Mouse (Mus musculus) ovary, adult 18-20 months (tissue): Measurements from ENCODE around the gene Foxe1.
A peak's percentile ranks its signal among the peaks of the same experiment; 100 is the strongest.

Experiments used
- DNase-seq: peaks from one replicate; pipeline ENCODE4 v3.0.0; 2022; ENCODE audit warnings: low spot score, mixed read lengths

The Foxe1 gene

DNA sequence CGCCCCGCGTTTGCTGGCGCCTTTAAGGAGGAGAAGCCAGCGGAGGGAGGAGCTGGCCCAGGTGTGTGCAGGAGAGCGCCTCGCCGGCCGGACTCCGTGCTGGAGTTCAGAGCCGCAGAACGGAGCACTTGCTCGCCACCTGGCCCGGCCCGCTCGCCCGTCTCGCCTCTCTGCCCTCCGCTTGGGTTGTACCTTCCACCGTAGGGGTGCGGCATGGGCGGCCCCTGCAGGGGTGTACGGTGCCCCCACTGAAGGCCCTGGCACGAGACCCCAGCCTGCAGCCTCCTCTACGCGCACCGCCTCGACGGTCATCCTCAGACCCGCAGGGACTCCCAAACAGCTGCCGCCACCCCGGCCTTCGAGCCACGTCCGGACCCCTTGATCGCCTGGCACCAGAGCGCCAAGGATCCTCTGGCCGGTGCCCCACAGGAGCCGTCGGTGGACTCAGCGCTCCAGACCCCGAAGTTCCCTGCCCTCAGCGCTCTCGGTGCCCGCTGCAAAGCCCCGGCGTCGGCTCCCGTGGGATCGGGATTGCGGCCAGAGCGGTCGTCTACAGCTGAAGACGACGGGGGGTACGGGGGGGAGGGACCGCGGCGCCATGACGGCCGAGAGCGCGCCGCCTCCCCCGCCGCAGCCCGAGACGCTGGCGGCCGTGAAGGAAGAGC, at the start of gene Foxe1:
Foxe1 (plus strand) TSS at position 14 of the 665 bp plus-strand sequence.
- no peak for DNase-seq

DNA sequence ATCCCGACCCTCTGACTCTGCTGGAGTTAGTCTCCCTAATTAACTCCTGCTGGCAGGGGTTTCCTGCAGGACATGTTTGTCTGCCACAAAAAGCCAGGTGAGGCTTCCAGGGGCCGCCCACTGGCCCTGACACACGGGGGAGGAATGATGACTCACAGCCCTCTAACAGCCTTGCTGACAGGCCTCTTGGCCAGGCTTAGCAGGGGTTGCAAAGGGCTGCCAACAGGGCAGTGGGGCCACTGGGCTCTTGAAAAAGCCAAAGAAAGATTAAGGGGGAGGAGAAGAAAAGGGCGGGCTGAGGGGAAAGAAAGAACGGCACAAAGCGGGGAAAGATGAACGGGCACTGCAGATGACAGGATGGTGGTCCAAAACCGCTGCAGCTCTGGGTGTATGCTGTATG, 39.3 kb upstream of the Foxe1 start:
- DNase-seq = peak; percentile 78

DNA sequence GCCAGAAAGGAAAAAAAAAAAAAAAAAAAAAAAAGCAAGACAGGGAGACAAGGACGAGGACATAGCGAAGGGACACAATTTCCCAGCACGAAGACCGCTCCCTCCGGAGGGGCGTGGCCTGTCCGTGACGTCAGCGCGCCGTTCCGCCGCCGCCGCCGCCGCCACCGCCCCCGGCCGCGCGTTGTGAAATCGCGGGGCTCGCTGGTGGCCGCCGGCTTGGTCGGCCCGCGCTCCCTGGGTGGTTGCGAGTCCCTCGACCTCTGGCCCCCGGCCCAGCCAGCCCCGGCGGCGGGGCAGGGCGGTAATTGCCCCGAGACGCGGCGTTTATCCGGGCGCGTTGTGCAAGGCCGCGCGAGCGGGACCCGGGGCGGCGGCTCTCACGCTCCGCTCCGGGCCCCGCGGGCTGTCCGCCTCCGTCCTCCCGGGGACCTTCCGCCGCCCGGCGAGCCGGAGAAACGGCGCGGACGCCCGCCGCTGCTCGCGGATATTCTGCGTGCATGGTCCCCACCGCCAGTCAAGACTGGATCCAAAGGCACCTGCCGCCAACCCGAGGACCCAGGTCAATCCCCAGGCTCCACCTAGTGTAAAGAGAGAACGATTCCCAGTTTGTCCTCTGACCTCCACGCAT, 38.5 kb upstream of the Foxe1 start:
- peak; percentile 70 for DNase-seq

DNA sequence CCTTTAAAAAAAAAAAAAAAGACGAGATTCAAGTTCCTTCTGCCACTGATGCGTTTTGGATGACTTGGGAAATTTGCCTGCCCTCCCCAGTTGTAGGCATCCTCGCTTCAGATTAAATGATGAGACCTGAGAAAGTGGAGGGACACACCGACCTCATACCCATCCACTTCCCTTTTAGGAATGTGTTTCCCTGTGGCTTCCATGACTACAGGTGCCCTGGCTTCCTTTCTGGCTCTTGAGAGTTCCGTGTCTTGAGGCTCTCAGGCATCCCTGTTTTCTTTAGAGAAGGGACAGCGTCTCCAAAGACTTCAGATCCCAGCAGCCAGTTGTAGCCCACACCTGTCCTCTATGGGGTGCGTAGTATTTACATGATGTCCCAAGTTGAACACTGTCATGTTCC, 38.0 kb upstream of the Foxe1 start:
- no peak for DNase-seq

DNA sequence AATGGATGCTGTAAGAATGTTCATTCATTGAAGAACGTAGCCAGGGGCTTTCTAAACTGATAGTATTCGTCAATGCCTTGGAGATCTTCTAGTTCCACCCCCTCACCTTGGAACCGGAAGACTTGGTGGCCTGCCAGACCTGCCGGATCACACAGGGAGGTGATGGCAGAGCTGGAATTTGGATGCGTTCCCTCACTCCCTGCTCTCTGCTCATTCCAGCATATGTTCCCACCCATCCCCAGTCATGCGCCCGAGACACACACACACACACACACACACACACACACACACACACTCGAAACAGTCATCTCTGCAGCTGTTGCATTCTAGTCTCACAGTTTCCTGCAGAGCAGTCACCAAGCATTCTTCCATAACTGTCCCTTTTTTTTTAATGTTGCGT, 36.1 kb upstream of the Foxe1 start:
- DNase-seq = peak; percentile 32

DNA sequence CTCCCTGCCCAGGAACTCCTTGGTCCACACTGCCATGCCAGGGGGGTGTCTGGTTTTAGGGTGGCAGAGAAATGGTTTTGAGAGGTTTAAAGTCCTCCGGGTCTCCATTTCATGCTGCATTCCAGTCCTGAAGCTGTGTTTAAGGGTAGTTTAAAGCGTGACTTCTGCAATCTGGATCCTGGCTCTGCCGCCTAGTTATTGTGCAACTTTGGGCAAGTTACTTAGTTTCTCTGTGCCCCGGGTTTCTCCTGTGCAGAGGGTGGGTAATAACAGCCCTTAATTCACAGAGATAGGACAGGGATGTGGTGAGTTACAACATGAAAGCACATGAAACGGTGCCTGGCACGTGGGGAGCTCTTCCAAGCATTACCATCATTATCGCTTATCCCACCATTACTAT, 35.5 kb upstream of the Foxe1 start:
- no peak for DNase-seq

DNA sequence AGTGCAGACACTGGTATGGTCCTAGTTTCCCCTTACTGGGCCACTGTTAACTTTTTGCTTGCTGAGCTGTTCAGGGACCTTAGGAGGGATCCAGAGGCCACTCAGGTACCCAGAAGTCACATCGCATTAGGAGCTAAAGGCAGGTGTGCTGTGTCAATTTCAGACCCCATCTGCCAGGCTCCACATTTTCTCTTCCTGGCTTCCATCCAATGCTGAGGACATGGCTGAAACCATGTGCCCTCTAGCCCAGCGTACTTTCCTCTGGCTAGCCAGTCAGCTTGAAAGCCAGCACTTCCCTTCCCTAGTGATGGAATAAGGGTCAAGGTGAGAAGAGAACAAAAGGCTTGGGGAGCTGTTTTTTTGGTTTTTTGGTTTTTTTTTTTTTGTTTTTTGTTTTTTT, 31.8 kb upstream of the Foxe1 start:
- no peak for DNase-seq

DNA sequence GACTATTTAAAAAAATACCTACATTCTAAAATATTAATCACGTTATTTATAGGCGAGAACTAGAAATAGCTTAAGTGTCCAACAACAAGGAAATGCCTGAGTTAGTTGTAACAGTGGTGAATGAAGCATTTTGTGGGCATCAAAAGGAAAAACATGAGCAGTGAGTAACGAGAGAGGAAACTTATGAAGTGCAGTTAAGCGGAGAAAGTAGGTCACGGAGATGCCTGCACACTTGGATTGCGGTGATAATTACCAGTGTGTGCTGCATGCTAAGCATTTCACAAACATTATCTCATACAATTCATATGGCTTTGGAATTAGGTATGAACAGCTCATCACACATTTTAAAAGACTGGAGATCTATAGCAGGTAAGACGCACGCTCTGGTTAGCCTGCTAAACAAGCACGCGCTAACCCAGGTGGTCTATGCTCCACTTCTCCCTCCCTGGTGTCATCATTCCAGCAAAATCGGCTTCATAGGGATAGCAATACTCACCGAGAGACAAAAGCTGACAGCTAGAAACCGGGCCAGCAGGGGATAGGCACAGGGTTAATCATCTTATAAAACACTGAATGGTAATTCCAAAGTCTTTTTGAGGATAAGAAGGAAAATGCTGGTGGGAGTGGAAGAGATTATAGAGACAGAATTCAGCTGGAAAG, 21.5 kb upstream of the Foxe1 start:
- DNase-seq = no peak

DNA sequence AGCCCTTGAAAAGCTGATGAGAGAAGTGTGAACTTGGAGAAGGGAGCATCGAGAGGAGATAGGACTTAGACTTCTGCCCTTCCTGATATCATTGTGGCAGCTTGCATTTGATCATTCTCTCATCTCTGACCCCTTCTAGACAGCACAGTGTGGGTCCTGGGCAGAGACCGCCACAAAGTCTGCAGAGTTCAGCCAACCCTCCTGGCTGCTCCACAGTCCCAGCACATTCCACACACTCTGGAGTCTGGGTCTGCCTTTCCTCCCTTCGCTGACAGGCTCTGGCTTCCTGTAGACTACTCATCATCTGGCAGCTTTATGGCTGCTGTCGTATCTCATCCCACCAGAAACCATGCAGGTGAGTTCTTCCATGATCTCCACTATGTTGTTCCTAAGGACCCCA, 20.7 kb upstream of the Foxe1 start:
- no peak for DNase-seq

DNA sequence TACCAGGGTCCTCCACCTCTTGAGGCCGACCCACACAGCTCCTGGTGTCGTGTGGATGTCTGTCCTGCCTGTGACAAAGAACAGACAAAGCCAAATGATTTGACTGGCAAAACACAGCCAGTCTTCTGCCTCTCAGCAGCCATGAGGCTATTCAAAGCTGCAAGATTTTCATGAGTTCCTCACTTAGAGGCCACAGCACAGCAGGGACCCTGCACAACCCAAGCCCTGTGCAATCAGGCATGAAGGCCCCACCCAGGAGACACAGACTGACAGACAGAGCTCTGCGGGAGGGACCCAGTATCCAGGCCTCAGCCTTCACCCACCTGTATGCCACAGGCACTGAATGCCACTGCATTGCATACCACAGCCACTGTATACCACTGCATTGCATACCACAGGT, 14.5 kb upstream of the Foxe1 start:
- no peak for DNase-seq

DNA sequence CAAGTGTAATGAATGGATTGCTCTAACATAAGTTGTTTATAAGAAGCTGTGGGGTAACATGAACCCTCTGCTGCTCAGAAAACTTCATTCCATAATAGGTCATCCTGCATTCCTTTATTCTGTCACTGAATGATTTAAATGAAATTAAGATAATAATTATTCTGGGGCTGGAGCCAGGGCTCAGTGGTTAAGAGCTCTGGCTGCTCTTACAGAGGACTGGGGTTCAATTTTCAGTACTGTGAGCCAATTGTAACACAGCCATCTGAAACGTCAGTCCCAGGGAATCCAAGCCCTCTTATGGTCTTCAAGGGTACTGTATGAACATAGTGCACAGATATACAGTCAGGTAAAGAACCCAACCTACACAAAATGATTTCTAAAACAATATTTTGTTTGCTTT, 7.6 kb upstream of the Foxe1 start:
- DNase-seq = no peak

DNA sequence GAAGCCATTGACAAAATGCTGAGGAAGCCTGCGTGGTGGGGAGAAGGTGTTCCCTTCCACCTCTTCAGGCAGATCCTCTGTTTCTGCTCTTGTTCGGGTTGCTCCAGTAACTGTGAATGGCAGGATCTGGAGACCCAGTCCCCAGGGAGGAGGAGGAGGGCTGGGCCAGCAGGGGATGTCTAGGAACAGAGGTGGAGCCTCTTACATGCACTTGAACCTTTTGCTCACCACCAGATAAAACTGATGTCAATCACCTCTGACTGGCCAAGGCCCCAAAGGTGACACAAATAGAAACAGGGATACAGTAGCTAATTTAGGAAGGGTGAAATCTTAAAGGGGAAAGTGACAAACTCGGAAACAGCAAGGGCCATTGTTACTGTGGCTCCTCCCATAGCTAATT, 5.4 kb upstream of the Foxe1 start:
- no peak for DNase-seq

DNA sequence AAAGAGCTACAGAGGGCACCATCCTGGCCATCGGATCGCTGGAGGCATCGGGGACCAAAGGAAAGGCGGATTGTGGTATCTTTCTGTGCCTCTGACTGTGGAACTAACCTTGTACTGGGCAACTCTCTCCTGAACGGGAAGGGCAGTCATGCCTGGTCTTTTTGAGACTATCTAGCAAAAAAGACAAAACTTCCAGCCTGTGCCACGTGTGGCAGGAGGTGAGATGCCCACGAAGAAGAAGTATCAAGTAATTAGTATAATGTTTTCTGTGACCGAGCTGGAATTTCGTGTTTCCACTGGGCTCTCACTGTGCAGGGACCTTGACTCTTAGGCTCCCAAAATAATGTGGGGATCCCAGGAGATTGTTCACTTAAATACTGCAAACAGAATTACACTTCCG, 4.4 kb upstream of the Foxe1 start:
- DNase-seq = no peak

DNA sequence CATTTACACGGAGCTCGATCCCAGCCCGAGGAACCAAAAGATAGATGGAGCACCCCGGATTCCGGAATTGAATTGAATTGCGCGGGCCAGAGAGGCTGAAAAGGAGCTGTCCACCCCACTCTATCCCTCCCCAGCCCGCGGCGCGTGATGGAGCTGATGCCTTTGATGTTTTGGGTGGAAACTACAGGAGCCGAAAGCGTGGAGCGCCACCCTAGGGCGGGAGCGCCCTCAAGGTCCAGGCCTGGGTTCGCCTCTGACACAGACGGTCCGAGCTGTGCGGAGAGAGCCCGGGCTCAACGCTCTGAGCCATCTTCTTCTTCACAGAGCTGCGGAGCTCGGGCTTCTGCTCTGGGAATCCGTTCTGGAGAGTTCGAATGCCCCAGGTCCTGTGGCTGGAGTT, 3.8 kb upstream of the Foxe1 start:
- no peak for DNase-seq

DNA sequence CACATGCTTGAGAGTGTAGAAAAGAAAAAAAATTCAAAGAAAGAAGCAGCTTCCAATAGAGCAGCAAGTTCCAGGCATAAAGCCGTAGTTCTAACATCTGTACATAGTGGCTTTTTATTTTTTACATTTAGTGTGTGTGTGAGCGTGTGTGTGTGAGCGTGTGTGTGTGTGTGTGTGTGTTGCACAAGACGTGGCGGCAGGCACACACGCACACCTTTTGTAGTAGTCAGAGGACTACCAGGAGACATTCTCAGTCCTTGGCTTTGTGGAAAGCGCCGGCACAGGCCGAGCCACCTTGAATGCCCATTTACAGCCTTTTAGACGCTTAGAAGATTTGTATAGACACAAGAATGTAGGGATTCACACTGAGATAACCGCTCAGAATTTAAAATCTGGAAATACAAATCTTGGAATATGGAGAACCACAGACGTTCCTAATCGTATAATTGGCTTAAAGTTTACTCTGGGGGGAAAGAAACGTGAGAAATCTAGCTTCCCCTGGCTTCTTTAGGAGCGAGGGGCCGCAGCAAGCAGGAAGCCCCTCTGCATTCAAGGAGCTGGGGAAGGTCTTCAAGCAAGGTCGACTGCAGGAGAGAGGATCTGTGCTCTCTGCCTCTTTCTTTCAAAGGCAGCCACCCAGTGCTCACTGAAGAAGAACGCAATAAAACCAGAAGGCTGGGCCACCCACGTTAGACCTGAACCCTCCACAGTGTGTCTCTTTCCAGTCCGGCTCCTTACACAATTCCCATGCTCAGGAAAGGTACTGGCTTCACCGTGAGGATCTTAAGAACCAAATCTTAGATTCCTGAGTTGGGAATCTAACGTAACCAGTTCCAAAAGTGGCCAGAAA, 1.4 kb upstream of the Foxe1 start:
- DNase-seq = no peak

DNA sequence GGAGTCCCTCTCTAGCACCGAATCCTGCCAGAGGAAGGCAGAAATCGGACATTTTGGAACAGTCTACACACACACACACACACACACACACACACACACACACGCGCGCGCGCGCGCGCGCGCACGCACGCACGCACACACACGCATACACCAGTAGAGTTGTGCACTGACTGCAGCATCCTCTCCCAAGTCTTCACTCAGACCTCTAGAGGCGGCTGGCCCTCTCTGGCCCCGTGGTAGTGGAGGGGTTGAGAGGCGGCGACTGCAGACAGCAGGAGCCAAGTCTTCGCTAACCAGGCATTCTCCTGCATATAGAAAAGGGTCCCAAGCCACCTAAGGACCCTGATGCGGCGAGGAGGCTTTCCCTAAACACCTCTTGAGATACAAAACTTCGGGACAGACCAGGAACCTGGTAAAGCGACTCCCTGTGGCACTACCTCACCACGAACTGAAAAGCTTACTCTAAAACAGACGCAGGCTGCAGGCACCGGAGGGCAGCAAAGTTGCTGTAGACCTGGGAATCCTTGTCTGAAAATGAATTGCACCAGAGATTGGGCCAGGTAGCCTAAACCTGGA, 610 bp upstream of the Foxe1 start:
- no peak for DNase-seq

DNA sequence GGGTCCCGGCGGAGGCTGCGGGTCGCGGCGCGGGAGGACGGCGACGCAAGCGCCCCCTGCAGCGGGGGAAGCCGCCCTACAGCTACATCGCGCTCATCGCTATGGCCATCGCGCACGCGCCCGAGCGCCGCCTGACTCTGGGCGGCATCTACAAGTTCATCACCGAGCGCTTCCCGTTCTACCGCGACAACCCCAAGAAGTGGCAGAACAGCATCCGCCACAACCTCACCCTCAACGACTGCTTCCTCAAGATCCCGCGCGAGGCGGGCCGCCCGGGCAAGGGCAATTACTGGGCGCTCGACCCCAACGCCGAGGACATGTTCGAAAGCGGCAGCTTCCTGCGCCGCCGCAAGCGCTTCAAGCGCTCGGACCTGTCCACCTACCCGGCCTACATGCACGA, 879 bp downstream of the Foxe1 start:
- DNase-seq = no peak

DNA sequence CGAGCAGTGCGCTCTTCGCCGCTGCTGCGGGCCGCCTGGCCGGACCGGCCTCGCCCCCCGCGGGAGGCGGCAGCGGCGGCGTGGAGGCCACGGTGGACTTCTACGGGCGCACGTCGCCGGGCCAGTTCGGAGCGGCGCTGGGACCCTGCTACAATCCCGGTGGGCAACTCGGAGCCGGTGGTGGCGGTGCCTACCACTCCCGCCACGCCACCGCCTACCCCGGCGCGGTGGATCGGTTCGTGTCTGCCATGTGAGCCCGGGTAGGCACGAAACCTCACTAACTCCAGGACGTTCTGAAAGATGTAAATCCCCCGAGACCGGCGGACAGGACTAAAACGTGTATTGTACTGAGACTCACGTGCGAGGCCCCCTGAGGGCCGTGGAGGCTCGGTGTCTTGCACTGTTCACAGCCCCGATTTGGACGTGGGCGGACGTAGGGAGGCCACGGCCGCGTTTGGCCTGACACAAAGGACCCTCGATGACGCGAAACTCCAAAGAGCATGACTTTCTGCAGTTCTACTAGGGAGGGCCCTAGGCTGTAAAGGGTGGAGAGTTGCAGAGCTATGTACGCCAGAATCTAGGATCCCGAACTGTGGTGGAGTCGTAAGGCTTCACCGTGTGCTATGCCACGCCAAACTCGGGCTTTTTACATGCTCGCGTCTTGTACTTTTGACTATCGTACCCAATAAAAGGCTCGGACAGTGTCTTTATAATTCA, 1.8 kb downstream of the Foxe1 start:
- no peak for DNase-seq

DNA sequence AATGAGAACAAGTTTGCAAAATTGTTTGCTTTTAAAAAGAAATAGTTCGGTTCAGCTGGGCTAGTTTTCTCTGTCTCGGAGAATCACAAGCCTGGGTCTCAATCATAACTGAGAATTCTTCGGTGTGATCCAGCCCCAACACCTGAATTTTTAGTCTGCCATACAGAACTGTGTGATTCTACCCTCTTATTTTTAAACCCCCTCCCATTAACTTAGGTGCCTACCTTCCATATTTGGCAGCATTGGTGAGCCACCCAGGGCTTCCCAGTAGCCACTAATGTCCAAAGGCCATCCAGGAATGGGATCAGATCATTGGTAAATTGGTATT, 2.3 kb downstream of the Foxe1 start:
- DNase-seq = no peak

DNA sequence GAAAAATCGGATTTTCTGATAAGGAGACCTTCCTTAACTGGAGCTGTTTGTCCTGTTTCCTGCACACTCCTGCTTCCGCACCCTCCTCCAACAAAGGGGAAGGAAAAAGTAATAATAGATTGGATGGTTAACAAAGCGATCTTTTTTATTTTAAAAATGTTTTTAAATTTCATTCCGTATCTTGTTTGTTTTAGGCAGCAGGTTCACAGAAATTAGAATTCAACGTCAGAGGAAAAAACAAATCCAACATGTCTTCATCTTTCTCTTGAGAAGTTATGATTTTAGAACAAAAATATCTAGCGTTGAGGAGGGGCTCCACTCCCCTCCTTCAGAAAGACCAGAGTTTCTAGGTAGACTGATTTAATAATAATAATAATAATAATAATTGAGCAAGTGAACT, 2.8 kb downstream of the Foxe1 start:
- no peak for DNase-seq

DNA sequence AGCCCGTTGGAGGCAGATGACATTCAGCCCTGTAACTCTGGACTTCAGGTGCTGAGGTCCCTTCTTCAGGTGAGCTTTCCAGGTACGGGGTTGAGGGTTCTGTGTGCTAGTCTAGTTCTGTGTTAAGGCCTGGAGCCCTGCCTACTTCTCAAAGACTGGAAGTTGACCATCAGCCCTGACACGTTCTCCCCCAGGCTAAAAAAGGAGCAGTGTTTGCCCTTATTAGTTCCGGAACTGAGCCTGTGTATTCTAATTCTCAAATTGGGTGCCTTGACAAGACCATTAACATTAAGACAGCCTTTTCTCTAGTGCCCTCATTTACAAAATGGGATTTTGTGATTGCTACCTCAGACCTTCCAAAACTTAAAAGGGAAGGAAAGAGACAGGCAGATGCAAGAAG, 3.7 kb downstream of the Foxe1 start:
- DNase-seq = no peak
